Mouse (Mus musculus): Measurements from ENCODE around the gene Sdk1. TPM values are rescaled to one million over a fixed set of nuclear protein-coding genes. Genes with fewer than 3 reads are reported as not detected.

Sdk1 gene
- total and polyA plus RNA-seq, 3 experiments: 0.33 to 1.0 (median 0.94) TPM

- Histone ChIP-seq H3K27me3 (ENCODE audit: control insufficient read depth, insufficient read depth, low read length) (no peaks in the 10 kb centered on the region), H3K36me3 (ENCODE audit: control insufficient read depth, insufficient read depth, low read length) (no peaks in the 10 kb centered on the region), H3K79me2 (replicated peaks; ENCODE audit: control insufficient read depth, insufficient read depth, low read length) (no peaks in the 10 kb centered on the region), H3K4me1 (ENCODE audit: control insufficient read depth, insufficient read depth, low read length) (no peaks in the 10 kb centered on the region), H3K9ac (ENCODE audit: low read depth, low read length) (no peak overlapping the region), H3K27ac (no peak overlapping the region), H3K4me3 (no peak overlapping the region)
- 55% methylated on average over 11 of the region's 11 CpGs for WGBS
- intact Hi-C loops (cut with DNase I): no loop called here
- TF ChIP-seq CTCF (IDR thresholded peaks at IDR 0.05) (peak; percentile 12; the same call in 1 of the 2 replicates), POLR2A (IDR thresholded peaks at IDR 0.05; ENCODE audit: insufficient read depth, low read depth, low read length) (no peak)
- DNase-seq: no peak
Observed at GRCm38 (mm10) chr5:142212252-142212651, 971.0 kb downstream of the Sdk1 start.

GRCm38 (mm10) chr5:142215981-142216380 is 974.7 kb downstream of the Sdk1 start:
- Histone ChIP-seq H3K79me2 (replicated peaks; ENCODE audit: control insufficient read depth, insufficient read depth, low read length) (no peaks in the 10 kb centered on the region), H3K27me3 (ENCODE audit: control insufficient read depth, insufficient read depth, low read length) (no peaks in the 10 kb centered on the region), H3K27ac (no peak overlapping the region), H3K36me3 (ENCODE audit: control insufficient read depth, insufficient read depth, low read length) (no peaks in the 10 kb centered on the region), H3K9ac (ENCODE audit: low read depth, low read length) (no peak overlapping the region), H3K4me3 (no peak overlapping the region), H3K4me1 (ENCODE audit: control insufficient read depth, insufficient read depth, low read length) (no peaks in the 10 kb centered on the region)
- WGBS: 61% methylated on average over 5 of the region's 5 CpGs
- TF ChIP-seq EP300 (IDR thresholded peaks at IDR 0.05; ENCODE audit: insufficient read depth, low read depth, low read length) (no peak), POLR2A (IDR thresholded peaks at IDR 0.05; ENCODE audit: insufficient read depth, low read depth, low read length) (no peak), CTCF (IDR thresholded peaks at IDR 0.05) (no peak)
- intact Hi-C loops (cut with DNase I): no loop called here
- DNase-seq: no peak

GRCm38 (mm10) chr5:142220851-142221503 is 979.7 kb downstream of the Sdk1 start:
- Histone ChIP-seq H3K4me1 (ENCODE audit: control insufficient read depth, insufficient read depth, low read length) (no peaks in the 10 kb centered on the region), H3K9ac (ENCODE audit: low read depth, low read length) (no peak overlapping the region), H3K4me3 (no peak overlapping the region), H3K27me3 (ENCODE audit: control insufficient read depth, insufficient read depth, low read length) (no peaks in the 10 kb centered on the region), H3K27ac (no peak overlapping the region), H3K36me3 (ENCODE audit: control insufficient read depth, insufficient read depth, low read length) (no peaks in the 10 kb centered on the region), H3K79me2 (replicated peaks; ENCODE audit: control insufficient read depth, insufficient read depth, low read length) (no peaks in the 10 kb centered on the region)
- TF ChIP-seq EP300 (IDR thresholded peaks at IDR 0.05; ENCODE audit: insufficient read depth, low read depth, low read length) (no peak), POLR2A (IDR thresholded peaks at IDR 0.05; ENCODE audit: insufficient read depth, low read depth, low read length) (no peak), CTCF (IDR thresholded peaks at IDR 0.05) (peak; percentile 65)
- DNase-seq: peak in 1 of 2 experiments; percentile 19
- intact Hi-C loops (cut with DNase I): no loop called here
- WGBS: 90% methylated on average over 12 of the region's 12 CpGs

- Histone ChIP-seq H3K4me3 (no peak overlapping the region), H3K79me2 (replicated peaks; ENCODE audit: control insufficient read depth, insufficient read depth, low read length) (no peaks in the 10 kb centered on the region), H3K27ac (no peak overlapping the region), H3K9ac (ENCODE audit: low read depth, low read length) (no peak overlapping the region), H3K36me3 (ENCODE audit: control insufficient read depth, insufficient read depth, low read length) (no peaks in the 10 kb centered on the region), H3K27me3 (ENCODE audit: control insufficient read depth, insufficient read depth, low read length) (no peaks in the 10 kb centered on the region), H3K4me1 (ENCODE audit: control insufficient read depth, insufficient read depth, low read length) (no peaks in the 10 kb centered on the region)
- intact Hi-C loops (cut with DNase I): no loop called here
- TF ChIP-seq EP300 (IDR thresholded peaks at IDR 0.05; ENCODE audit: insufficient read depth, low read depth, low read length): no peak
- no peak for TF ChIP-seq CTCF (IDR thresholded peaks at IDR 0.05)
- no peak for TF ChIP-seq POLR2A (IDR thresholded peaks at IDR 0.05; ENCODE audit: insufficient read depth, low read depth, low read length)
- WGBS: 75% methylated on average over 18 of the region's 18 CpGs
- DNase-seq: no peak
Observed at GRCm38 (mm10) chr5:142228957-142229810, 987.9 kb downstream of the Sdk1 start.

GRCm38 (mm10) chr5:142229811-142230205 is 988.5 kb downstream of the Sdk1 start:
- Histone ChIP-seq H3K27me3 (ENCODE audit: control insufficient read depth, insufficient read depth, low read length) (no peaks in the 10 kb centered on the region), H3K79me2 (replicated peaks; ENCODE audit: control insufficient read depth, insufficient read depth, low read length) (no peaks in the 10 kb centered on the region), H3K36me3 (ENCODE audit: control insufficient read depth, insufficient read depth, low read length) (no peaks in the 10 kb centered on the region), H3K27ac (no peak overlapping the region), H3K4me1 (ENCODE audit: control insufficient read depth, insufficient read depth, low read length) (no peaks in the 10 kb centered on the region), H3K9ac (ENCODE audit: low read depth, low read length) (no peak overlapping the region), H3K4me3 (no peak overlapping the region)
- WGBS: 78% methylated on average over 8 of the region's 8 CpGs
- no peak for DNase-seq
- intact Hi-C loops (cut with DNase I): no loop called here
- no peak for TF ChIP-seq POLR2A (IDR thresholded peaks at IDR 0.05; ENCODE audit: insufficient read depth, low read depth, low read length)
- no peak for TF ChIP-seq CTCF (IDR thresholded peaks at IDR 0.05)
- TF ChIP-seq EP300 (IDR thresholded peaks at IDR 0.05; ENCODE audit: insufficient read depth, low read depth, low read length): no peak

GRCm38 (mm10) chr5:142240288-142240687 is 999.0 kb downstream of the Sdk1 start:
- Histone ChIP-seq H3K79me2 (replicated peaks; ENCODE audit: control insufficient read depth, insufficient read depth, low read length) (no peaks in the 10 kb centered on the region), H3K36me3 (ENCODE audit: control insufficient read depth, insufficient read depth, low read length) (no peaks in the 10 kb centered on the region), H3K9ac (ENCODE audit: low read depth, low read length) (no peak overlapping the region), H3K27ac (no peak overlapping the region), H3K4me1 (ENCODE audit: control insufficient read depth, insufficient read depth, low read length) (no peaks in the 10 kb centered on the region), H3K4me3 (no peak overlapping the region), H3K27me3 (ENCODE audit: control insufficient read depth, insufficient read depth, low read length) (no peaks in the 10 kb centered on the region)
- WGBS: 88% methylated on average over 6 of the region's 6 CpGs
- DNase-seq: no peak
- no peak for TF ChIP-seq EP300 (IDR thresholded peaks at IDR 0.05; ENCODE audit: insufficient read depth, low read depth, low read length)
- peak; percentile 7; the same call in 1 of the 2 replicates for TF ChIP-seq CTCF (IDR thresholded peaks at IDR 0.05)
- intact Hi-C loops (cut with DNase I): no loop called here

All from heart, adult 2 months (tissue).